Mouse (Mus musculus) CD4-positive, CD25-positive, alpha-beta regulatory T cell, adult 4 months (primary cell): ENCODE measurements around the gene Tubgcp3. TPM values are rescaled to one million over a fixed set of nuclear protein-coding genes. Genes with fewer than 3 reads are reported as not detected.
"Not testable (repeated sequence)": the region's sequence is repeated elsewhere in the genome, so short reads cannot be mapped to it uniquely, and the experiment has no call there.

Experiments
- ATAC-seq: one replicate; pipeline ENCODE4 v1.8.0; 2017
- polyA plus RNA-seq, 2 experiments: library from polyadenylated mRNA; unstranded; fragments of 100-300 nt; shearing (Covaris generic); gene quantifications; one replicate each; pipeline ENCODE4 v1.2.1; 2017

The Tubgcp3 gene
- polyA plus RNA-seq, 2 experiments from 2014 or later, result 43.9 to 71.5 TPM

DNA sequence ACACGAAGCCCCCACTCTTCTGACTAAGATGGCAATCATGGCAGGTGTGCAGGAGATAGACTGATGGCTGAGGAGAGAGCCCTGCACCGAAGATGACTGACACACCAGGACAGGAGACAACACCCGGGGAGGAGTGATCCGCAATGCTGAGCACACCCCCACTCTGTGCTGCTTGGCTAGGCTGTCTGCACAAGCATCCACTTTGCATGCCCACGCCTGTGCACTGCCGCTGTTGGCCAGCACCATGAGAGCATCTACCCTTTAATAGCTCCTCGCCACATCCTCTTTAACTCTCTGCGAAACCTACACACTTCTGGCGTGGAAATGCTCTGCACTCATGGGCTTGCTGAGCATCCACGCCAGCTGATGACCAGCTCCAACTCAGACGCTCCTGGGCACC, 33.6 kb downstream of the Tubgcp3 start:
- ATAC-seq, result no peak

DNA sequence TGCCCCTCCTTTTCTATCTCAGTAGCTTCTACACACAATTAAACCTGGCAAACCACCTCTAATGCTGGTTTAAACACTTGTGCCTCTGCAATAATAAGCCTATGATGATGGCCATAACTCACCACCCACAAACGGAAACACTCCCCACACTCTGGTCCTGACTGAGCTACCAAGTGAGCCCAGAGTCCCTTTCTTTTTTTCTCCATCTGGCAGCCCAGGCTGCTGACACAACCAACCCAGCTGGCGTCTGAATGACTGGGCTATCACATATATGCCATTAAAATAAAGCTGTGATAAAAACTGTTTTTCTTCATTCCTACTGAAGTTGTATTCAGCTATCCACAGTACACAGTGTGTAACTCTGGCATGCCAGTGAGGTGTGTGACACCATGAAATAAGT, 36.7 kb downstream of the Tubgcp3 start:
- no peak for ATAC-seq

DNA sequence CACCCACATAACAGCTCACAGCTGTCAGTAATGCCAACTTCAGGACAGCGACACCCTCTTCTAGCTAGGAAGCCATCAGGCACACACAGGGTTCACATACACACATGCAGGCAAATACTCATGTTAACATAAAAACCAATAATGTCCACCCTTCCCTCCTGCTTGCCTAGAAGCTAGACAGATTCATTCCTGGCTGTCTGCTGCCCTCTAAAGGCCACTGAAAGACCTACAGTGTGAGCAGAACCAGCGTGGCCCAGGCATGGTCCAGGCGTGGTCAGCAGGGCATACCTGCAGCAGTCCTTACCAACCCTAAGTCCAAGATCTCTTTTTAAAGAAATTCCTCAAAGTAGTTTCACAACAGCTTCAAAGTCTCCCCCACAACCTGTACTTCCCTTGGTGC, 43.0 kb downstream of the Tubgcp3 start:
- ATAC-seq, result no peak

DNA sequence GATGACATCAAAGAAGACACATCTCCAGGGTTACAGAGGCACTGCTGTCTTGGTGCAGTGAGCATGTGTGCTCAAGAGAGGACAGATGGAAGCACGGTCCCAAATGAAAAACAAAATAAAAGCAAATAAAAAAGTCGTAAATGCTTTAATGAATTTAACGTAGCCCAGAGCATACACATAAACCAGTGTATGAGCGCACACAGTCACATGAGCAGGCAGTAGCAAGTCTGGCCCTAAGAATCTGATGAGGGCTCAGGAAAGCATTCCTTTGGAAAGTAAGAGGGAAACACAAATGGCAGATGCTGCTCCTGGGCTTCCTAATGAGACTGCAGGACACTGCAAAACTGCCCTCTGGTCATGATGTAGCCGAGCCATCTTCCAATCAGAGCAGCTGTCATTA, 46.2 kb downstream of the Tubgcp3 start:
- ATAC-seq, result no peak

DNA sequence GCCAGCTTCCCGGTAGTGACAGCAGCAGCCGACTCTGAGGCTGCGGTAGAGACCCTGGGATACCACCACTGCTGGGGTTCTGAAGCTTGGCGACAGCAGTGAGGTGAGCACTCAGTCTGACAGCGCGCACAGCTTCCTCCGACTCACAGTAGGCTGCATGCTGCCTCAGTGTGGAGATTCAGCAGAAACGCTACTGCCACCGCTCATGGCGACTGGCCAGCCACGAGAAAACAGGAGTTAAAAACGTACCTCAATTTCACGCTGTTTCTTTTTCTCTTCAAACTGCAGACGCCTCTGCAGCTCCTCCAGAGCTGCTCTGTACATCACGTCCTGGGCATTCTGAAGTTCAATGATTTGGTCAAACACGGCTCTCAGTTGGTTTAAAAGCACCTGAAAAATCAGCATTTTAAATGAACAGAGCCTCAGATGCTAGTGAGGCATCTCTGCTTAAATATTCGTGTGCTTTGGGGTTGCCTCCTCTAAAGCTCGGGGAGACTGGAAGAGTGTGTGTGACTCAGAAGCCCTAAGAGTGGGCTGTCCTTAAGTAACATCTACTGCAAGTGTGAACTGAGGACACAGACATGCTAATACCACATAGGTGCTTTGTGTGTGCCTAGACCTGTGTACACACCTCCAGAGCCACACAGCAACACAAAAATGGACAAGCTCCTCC, 50.4 kb downstream of the Tubgcp3 start:
- ATAC-seq, result no peak

DNA sequence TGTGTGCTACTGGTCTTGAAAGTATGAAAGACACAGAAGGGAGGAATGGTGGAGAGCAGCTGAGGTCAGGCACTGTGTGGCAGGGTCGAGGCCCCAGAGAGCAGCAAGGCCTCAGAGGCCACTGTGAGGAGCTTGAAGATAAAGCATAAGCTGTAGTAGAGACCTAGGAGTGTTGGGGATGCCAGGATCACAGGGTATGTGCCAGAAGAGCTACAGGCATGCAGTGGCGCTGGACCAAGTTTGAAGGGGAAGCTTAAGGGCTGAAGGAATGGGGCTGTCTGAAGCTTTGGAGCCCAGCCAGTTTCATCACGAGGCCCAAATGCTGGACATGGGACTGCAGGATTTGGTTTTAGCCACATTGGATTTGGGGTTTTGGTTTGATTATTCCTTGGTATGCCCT, 54.7 kb downstream of the Tubgcp3 start:
- ATAC-seq, result not testable (repeated sequence)

DNA sequence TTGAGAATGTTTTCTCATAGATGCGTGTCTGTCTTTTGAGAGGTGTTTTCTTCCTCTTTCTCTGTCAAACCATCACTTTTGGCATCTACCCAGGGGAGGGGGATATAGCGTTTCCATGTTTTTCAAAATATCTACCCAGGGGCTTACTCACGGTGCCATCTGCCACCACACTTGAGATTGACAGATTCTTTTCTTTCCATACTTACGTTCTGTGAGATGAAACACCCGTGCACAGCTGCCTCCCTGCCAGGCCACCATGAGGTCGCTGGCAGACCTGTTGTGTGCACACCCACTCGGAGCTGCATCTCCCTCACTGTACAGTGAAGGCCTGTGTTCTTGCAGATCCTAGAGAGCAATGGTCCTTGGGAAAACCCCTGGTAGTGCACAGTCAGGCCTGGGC, 58.8 kb downstream of the Tubgcp3 start:
- no peak for ATAC-seq

DNA sequence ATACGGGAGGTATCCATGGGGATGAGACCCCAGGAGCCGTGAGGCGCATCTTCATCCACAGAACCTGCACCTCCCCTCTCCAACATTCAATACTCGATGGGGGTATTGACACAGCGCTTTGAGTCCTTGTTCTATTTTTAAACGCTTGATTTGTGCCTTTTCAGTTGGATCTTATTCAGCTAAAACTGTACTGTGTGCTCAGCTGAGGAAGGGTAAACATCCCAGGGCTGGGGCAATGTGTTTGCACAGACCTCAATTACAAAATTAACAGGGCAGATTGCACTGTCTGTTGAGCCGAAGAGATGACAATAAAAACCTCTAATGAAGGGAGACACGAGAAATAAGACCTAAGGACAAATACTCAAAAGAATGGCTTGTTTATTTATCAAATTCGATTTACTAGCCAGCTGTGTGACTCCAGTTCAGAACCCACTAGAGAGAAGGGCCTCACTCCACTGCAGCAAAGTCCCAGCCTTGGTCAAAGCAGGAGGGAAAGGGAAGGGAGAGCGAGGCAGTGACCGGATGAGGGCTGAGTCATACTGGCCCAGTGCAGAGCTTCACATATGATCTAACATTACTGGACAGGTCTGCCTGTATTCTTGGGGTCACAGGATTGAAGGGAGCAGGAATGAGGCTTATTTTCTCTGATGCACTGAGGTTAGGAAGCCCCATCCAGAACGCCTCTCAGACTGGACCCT, 62.1 kb downstream of the Tubgcp3 start:
- no peak for ATAC-seq

DNA sequence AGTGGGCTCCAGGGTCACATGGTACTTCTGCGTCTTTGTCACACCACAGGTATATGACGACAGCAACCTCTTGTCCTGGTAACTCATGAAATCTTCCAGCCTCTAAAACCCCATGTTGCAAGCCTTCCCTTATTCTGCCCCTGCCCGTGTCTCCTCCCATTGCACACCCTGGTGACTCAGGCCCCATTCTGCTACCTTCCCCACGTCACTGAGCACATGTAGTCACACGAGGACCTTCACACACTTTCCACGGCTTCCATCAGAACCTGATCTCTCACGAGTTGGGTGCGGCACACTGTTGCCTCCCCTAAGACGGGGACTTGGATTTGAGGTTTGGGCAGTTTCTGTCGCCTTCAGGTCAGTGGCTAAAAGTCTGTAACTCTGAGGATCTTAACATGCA, 63.2 kb downstream of the Tubgcp3 start:
- no peak for ATAC-seq

DNA sequence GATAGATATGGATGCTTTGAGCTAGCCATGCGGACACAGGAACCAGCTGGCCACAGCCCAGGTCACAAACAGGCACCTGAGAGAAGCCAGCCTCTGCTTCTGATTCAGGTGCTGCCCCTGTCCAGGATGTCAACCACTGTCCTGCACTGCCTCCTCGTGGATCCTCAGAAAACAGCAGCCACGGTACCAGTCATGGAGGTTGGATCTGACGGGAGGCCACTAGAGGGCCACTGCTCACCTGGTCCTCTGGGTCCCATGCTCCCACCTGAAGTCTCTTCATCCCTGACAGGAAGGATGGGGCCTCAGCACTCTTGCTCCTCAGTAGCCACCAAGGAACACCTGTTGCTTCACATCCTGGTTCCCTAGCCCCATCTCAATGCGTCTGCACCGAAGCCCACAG, 64.8 kb downstream of the Tubgcp3 start:
- ATAC-seq, result peak; percentile 94

DNA sequence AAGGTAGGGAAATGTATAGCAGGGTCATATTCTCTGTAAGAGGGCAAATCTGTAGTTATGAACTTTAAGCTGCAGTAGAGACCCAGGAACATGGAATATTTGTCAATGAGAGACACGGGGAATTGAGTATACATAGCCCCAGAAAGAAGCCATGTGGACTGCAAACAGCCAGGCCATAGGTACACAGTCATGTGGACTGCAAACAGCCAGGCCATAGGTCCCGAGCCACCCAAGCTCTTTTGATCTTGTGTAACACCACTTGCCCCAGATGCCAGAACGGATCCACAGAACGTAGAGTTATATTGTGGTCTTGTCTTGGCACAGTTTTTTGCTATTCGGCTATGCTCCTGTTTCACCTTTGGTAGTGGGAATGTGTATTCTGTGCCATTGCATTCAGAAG, 88.3 kb downstream of the Tubgcp3 start:
- ATAC-seq, result no peak

DNA sequence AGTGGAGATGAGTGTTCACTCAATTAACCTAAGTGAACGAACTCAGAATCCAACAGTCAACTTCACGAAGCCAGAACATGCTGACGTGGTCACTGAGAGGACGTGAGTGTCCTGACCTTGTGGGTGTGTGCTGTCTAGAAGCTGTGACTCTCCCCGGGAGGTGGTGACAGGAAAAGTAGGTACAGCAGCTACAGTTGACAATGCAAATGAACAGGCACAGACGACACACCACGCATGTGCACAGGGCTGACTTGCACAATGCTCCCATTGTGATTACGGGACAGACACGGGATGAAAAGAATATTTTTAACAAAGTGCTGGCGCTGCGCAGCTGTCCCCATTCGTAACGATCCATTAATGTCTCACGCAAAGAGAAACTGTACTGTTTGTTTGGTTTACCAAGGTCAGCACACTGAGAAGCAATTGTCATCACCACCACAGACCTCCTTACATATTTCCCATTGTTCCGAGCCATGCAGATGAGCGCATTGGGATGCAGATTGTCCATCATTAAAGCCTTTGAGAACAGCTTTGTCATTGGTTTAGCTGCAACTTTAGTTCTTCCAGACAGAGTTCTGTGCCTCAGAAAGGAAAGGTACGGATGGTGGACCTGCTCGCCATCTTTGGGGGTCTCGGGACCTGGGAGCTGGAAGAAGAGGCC, 92.6 kb downstream of the Tubgcp3 start:
- ATAC-seq, result not testable (repeated sequence)

DNA sequence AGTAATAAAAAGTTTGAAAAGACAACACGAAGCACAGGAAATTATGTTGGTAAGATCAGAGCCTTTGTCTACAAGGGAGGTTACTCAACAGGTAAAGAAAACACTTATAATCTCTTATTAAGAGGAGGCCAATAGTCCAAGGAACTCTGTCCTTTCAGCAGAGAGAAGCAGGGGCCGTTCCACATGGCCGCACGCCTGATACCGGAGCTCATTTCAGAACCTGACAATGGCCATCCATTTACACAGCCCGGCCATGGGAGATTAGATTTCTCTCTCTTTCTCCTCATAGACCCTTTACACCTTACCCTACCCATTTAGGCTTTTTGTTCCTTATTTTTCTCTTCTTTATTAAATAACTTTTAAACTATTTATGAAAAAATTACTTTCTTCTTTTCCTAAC, 95.3 kb downstream of the Tubgcp3 start:
- no peak for ATAC-seq

DNA sequence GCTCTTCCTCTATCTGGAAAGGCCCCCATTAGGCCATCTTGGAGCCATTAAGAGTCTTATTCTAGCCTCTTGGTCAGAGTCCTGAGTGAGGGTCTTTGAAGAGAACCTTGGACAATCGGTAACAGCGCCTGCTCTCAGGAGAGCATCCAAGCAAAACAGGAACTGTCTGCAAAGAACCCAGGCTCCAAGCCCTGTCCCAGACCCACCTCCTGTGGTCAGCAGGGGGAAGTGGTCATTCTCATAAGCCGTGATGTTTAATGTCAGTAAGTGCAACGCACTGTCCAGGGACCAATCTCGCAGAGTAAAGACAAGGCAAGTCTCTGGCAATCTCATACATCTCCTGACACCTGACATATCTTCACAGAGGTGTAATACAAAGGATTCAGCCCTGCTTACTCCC, 96.0 kb downstream of the Tubgcp3 start:
- no peak for ATAC-seq

DNA sequence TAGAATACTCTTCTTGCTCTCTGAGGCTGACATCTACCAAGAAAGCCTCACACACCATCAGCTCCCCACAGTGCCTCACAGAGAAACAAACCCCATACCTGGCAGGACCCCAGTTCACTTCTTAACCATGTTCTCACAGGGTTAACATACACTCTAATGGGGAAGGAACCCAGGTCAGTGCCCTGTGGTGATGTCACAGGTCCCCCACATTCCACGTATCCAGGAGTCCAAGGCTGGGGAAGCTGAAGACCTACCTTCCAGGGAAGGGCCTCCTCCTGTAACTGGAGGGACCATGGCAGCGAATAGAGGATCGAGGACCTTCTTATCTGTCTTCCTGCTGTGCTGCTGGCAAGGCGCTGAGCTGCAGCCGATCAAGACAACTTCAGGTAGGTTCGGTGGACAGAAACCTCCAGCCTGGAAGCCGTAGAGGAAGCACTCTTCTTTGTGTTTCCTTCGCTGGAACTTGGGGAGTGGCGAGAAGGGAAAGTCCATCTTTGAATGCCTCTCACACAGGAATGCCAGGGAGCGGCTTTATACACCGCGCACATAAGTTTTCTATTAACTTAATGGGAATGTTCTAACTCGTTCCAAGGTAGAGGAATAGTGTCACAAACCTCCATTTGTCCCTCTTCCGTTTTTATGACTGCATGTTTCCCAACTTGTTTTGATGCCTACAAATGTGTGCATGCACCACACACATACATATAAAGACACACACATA, 99.1 kb downstream of the Tubgcp3 start, which contains the start of gene Spaca7:
TSS of gene Spaca7 (plus strand) at position 216 of the 721 bp plus-strand sequence.
- ATAC-seq, result no peak

DNA sequence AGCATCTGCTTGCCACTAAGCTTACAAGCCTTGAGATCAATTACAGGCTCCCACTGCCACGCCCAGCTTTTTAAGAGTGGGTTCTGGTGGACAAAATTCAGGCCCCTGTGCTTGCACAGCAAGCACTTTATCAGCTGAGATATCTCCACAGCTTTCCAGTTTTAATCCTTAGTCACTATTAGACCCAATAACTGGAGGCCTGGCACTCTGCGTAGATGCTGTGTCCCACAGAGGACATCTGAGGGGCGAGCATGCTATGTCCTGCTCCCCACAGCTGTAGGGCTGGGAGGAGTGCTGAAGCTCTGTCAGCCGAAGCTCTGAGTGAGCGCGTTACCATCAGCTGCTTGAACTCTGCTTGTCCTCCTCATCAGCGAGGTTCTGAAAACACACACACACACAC, 105.5 kb downstream of the Tubgcp3 start:
- no peak for ATAC-seq

DNA sequence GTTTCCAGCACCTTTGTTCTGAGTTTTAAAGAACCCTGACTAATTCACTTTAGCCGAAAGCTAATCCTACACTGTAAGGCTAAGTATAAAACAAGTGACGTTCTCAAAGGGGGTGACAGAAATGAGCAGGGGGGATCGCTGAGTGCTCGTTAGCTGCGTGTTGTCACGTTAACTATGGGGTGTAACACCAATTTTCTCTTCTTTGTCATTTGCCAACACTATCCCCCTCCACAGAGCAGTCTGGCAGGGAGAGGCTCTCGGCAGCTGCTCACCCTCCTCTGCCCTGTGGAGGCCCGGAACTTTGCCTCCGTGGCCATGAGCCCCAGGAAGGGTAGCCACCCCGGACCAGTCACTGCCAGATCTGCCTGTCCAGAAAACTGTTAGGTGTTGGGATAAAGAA, 106.6 kb downstream of the Tubgcp3 start:
- no peak for ATAC-seq

DNA sequence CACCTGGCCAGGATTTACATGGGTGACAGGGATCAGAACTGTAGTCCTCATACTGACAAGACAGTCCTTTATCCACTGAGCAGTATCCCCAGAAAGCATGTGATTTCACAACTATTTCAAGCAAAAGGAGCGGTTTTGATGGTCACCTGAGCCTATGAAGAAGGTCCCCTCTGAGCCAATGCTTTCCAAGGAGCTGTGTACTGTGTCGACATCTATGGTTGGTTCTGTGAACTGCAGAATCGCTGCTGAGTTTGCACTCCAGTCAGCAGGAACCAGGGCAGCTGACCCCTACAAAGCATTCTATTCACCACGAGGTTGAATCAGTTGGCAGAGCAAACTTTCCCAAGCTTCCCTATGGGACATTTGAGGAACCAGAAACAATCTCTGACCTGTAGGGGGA, 107.7 kb downstream of the Tubgcp3 start:
- no peak for ATAC-seq

Other genes with a start within 250 kb of the Tubgcp3 start
- not detected for gene Spaca7, start 99.2 kb downstream of the Tubgcp3 start, polyA plus RNA-seq
- 1 to 10 TPM; 6.4 to 7.4 TPM for gene Atp11a, start 84.8 kb upstream of the Tubgcp3 start, polyA plus RNA-seq
- gene Mcf2l, start 201.6 kb upstream of the Tubgcp3 start, polyA plus RNA-seq, result under 1 TPM in 1 of 2 experiments, not detected in 1; 0.65 TPM